8 mouse cellular contexts compared by ENCODE assay signal in genomic region chr1:191575458-191576247, GRCm38 (mm10). TPM values are rescaled to one million over a fixed set of nuclear protein-coding genes. Genes with fewer than 3 reads are reported as not detected.
DNase-seq lines count a peak whose midpoint lies in the region; ATAC-seq lines count a peak whose summit lies in the region.

Dtl (minus strand) TSS chr1:191575544.
Ints7 (plus strand) TSS chr1:191575636.

- peaks cover 6% of the 10 kb centered on the region; the same call in 1 of the 2 replicates for H3K36me3 ChIP-seq in hindbrain, embryonic 12.5 days

- H3K27me3 ChIP-seq in hindbrain, embryonic 12.5 days, result no peaks in the 10 kb centered on the region

- H3K4me3 ChIP-seq in hindbrain, embryonic 12.5 days, result peak within 1 kb of the TSS; percentile 89

- 0 out of 2 replicates have a peak, but pooled peaks cover 6% of the 10 kb centered on the region for H3K9me3 ChIP-seq in hindbrain, embryonic 12.5 days (replicated peaks)

- peak; percentile 100 for DNase-seq in NIH3T3 (ENCODE audit: low read depth)
- DNase-seq in cerebellum, postnatal 10 days, result peak; percentile 100
- peak; percentile 98 to 99 for DNase-seq in frontal cortex, postnatal 10 days (ENCODE audit: low spot score in 2 of 2)
- DNase-seq in layer of hippocampus, postnatal 14 days (ENCODE audit: low spot score in 2 of 2), result peak; percentile 99
- peak; percentile 100 for DNase-seq in lung, postnatal 14 days
- peak; percentile 99 for DNase-seq in retina, adult 2 months (ENCODE audit: low read depth, low spot score)
- DNase-seq in thymus, postnatal 36 days, result peak; percentile 99 to 100

- under 1% methylated on average over 70 of the region's 70 CpGs for WGBS in hindbrain, embryonic 12.5 days

- ATAC-seq in hindbrain, embryonic 12.5 days (ENCODE audit: low FRiP score), result peak; percentile 99

- H3K27ac ChIP-seq in hindbrain, embryonic 12.5 days, result peak within 1 kb of the TSS; percentile 93

- peak within 1 kb of the TSS; percentile 78 for H3K4me2 ChIP-seq in hindbrain, embryonic 12.5 days (replicated peaks)

- peaks cover 32% of the 10 kb centered on the region for H3K4me1 ChIP-seq in hindbrain, embryonic 12.5 days

- H3K9ac ChIP-seq in hindbrain, embryonic 12.5 days, result peak within 1 kb of the TSS; percentile 74

RNA-seq across cellular contexts. Expression of gene Dtl, which starts in this region (rescaled TPM):
- 38.9 and 39.9 TPM in 2 replicates for polyA plus RNA-seq in hindbrain, embryonic 12.5 days (2016; fragmentation: Nextera tagmentation; extraction: Ambion mirVana)
- total RNA-seq in layer of hippocampus, postnatal 14 days (2021), result 1 to 10 TPM; 1.3 to 1.8 TPM

RNA-seq across cellular contexts. Expression of gene Ints7, which starts in this region (rescaled TPM):
- 64.4 and 68.4 TPM in 2 replicates for polyA plus RNA-seq in hindbrain, embryonic 12.5 days (2016; fragmentation: Nextera tagmentation; extraction: Ambion mirVana)
- 10 to 100 TPM; 23.9 to 28.1 TPM for total RNA-seq in layer of hippocampus, postnatal 14 days (2021)

Comparison
In these comparisons a context has a peak if more than half of its experiments do, and no peak if none do; other contexts are left out.
1. Peak in every context shown above with its lines: DNase-seq, ATAC-seq, H3K4me3 ChIP-seq and H3K27ac ChIP-seq.